Mouse (Mus musculus): ENCODE data around the gene Olfr374. TPM values are rescaled to one million over a fixed set of nuclear protein-coding genes. Genes with fewer than 3 reads are reported as not detected.

Olfr374 gene
- polyA plus RNA-seq, 1 experiment = 0.01 TPM

GRCm38 (mm10) chr8:72133507-72133906 lies 26.7 kb downstream of the Olfr374 start:
- Histone ChIP-seq H3K27me3 (ENCODE audit: control insufficient read depth, insufficient read depth, insufficient read length) (no peaks in the 10 kb centered on the region), H3K79me3 (ENCODE audit: low read depth) (peaks cover 24% of the 10 kb centered on the region), H3K36me3 (ENCODE audit: control insufficient read depth, insufficient read depth) (peaks cover 15% of the 10 kb centered on the region), H3K79me2 (ENCODE audit: control insufficient read depth, insufficient read depth) (peaks cover 33% of the 10 kb centered on the region), H3K4me3 (ENCODE audit: insufficient read depth, poor library complexity, severe bottlenecking) (no peak overlapping the region), H3ac (ENCODE audit: control insufficient read depth, insufficient read length, low read depth) (no peak overlapping the region)
- TF ChIP-seq MAX (IDR thresholded peaks at IDR 0.05) = no peak

- peak within 1 kb of the TSS; percentile 99 for H3ac ChIP-seq (ENCODE audit: control insufficient read depth, insufficient read length, low read depth)
- peaks cover 29% of the 10 kb centered on the region for H3K36me3 ChIP-seq (ENCODE audit: control insufficient read depth, insufficient read depth)
- H3K4me3 ChIP-seq (ENCODE audit: insufficient read depth, poor library complexity, severe bottlenecking) = peak within 1 kb of the TSS; percentile 83
- TF ChIP-seq MYOD1 (IDR thresholded peaks at IDR 0.05; ENCODE audit: control insufficient read depth, insufficient read length, low read depth) (peak; percentile 51), CEBPB (IDR thresholded peaks at IDR 0.05; ENCODE audit: low read depth) (no peak), MYOG (IDR thresholded peaks at IDR 0.05; ENCODE audit: control insufficient read depth, extremely low read depth, insufficient read length) (no peak), CTCF (IDR thresholded peaks at IDR 0.05; ENCODE audit: control insufficient read depth, insufficient read depth, insufficient read length) (no peak), FOSL1 (IDR thresholded peaks at IDR 0.05; ENCODE audit: insufficient read depth, low read length, poor library complexity, severe bottlenecking) (no peak)
- no peaks in the 10 kb centered on the region for H3K27me3 ChIP-seq (ENCODE audit: control insufficient read depth, insufficient read depth, insufficient read length)
- H3K79me2 ChIP-seq (ENCODE audit: control insufficient read depth, insufficient read depth) = peaks cover 47% of the 10 kb centered on the region
- H3K79me3 ChIP-seq (ENCODE audit: low read depth) = peaks cover 36% of the 10 kb centered on the region
Measured at GRCm38 (mm10) chr8:72134756-72135445, 28.1 kb downstream of the Olfr374 start, which contains the start of gene Tpm4. TSS of gene Tpm4 (plus strand) at chr8:72134975.

DNA sequence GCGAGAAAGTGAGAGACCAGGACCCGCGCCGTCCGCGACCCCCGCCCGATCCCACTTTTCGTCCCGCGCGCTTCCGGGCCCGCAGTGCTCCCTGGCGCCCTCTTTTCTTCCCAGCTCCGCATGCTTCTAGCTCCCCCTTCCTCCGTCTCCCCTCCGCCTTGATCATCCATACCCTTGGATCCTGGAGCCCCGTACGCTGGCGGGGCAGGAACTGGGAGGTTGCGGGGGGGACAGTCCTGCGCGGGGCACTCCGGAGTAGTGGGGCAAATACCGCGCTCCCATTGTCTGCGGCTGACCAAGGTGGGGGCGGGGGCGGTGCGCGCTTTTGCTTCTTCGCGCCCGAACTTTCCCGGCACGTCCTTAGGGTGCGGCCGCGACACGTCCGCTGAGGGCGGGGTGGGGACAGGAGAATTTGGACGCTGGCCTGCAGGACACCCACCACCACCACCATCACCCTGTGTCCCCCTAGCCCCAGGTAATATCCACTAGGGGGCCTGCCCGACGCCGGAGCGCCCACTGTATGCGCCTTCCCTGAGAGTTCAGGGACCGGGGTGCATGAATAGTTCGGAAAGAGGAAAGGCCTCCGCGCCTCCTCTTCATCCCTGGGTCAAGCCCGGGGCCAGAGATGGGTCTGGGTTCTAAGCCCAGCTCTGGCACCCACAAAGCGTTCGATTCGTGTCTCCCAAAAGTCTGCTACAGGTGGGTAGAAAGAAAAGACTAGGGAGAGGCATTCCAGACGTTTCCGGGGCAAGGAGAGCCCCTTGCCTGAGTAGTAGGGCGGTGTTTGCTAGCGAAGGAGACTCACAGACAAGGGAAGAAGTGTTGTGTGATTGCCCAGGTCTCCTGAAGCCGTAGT lies 28.8 kb downstream of the Olfr374 start:
- Histone ChIP-seq H3ac (ENCODE audit: control insufficient read depth, insufficient read length, low read depth) (peak overlapping the region; percentile 99), H3K4me3 (ENCODE audit: insufficient read depth, poor library complexity, severe bottlenecking) (peak overlapping the region; percentile 83), H3K36me3 (ENCODE audit: control insufficient read depth, insufficient read depth) (peaks cover 36% of the 10 kb centered on the region), H3K27me3 (ENCODE audit: control insufficient read depth, insufficient read depth, insufficient read length) (no peaks in the 10 kb centered on the region), H3K79me2 (ENCODE audit: control insufficient read depth, insufficient read depth) (peaks cover 55% of the 10 kb centered on the region), H3K79me3 (ENCODE audit: low read depth) (peaks cover 38% of the 10 kb centered on the region)
- TF ChIP-seq CTCF (IDR thresholded peaks at IDR 0.05; ENCODE audit: control insufficient read depth, insufficient read depth, insufficient read length) (no peak), USF1 (IDR thresholded peaks at IDR 0.05; ENCODE audit: low read depth) (no peak), MYOG (IDR thresholded peaks at IDR 0.05; ENCODE audit: control insufficient read depth, extremely low read depth, insufficient read length) (no peak), MAX (IDR thresholded peaks at IDR 0.05) (no peak), MYOD1 (IDR thresholded peaks at IDR 0.05; ENCODE audit: control insufficient read depth, insufficient read length, low read depth) (no peak), CEBPB (IDR thresholded peaks at IDR 0.05; ENCODE audit: low read depth) (no peak)

GRCm38 (mm10) chr8:72136302-72136978 lies 29.6 kb downstream of the Olfr374 start:
- Histone ChIP-seq H3K4me3 (ENCODE audit: insufficient read depth, poor library complexity, severe bottlenecking) (peak overlapping the region; percentile 83), H3K79me2 (ENCODE audit: control insufficient read depth, insufficient read depth) (peaks cover 62% of the 10 kb centered on the region), H3K36me3 (ENCODE audit: control insufficient read depth, insufficient read depth) (peaks cover 43% of the 10 kb centered on the region), H3ac (ENCODE audit: control insufficient read depth, insufficient read length, low read depth) (peak overlapping the region; percentile 99), H3K27me3 (ENCODE audit: control insufficient read depth, insufficient read depth, insufficient read length) (no peaks in the 10 kb centered on the region), H3K79me3 (ENCODE audit: low read depth) (peaks cover 45% of the 10 kb centered on the region)
- TF ChIP-seq MYOD1 (IDR thresholded peaks at IDR 0.05; ENCODE audit: control insufficient read depth, insufficient read length, low read depth) (peak; percentile 49), MYOG (IDR thresholded peaks at IDR 0.05; ENCODE audit: control insufficient read depth, extremely low read depth, insufficient read length) (no peak), CEBPB (IDR thresholded peaks at IDR 0.05; ENCODE audit: low read depth) (no peak)

DNA sequence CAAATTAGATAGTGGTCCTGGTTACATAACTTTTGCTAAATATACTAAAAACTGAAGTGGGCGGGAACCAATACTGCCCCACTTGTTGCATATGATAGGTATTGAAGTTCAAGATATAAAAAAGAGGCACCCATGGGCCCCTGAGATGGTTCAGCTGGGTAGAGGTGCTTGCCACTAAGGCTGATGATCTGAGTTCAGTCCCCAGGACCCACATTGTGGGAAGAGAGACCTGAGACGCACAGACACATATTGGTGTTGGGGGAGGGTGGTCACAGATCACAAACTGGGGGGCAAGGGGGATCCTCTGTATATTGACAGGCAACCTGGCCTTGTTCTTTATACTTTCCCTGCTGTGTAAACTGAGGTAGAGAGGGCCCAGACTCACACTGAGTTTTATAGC lies 30.6 kb downstream of the Olfr374 start:
- Histone ChIP-seq H3K4me3 (ENCODE audit: insufficient read depth, poor library complexity, severe bottlenecking) (peak overlapping the region; percentile 32), H3ac (ENCODE audit: control insufficient read depth, insufficient read length, low read depth) (peak overlapping the region; percentile 54), H3K36me3 (ENCODE audit: control insufficient read depth, insufficient read depth) (peaks cover 53% of the 10 kb centered on the region), H3K79me3 (ENCODE audit: low read depth) (peaks cover 52% of the 10 kb centered on the region), H3K27me3 (ENCODE audit: control insufficient read depth, insufficient read depth, insufficient read length) (no peaks in the 10 kb centered on the region), H3K79me2 (ENCODE audit: control insufficient read depth, insufficient read depth) (peaks cover 72% of the 10 kb centered on the region)
- TF ChIP-seq CEBPB (IDR thresholded peaks at IDR 0.05; ENCODE audit: low read depth) = no peak
- no peak for TF ChIP-seq MYOD1 (IDR thresholded peaks at IDR 0.05; ENCODE audit: control insufficient read depth, insufficient read length, low read depth)

- Histone ChIP-seq H3ac (ENCODE audit: control insufficient read depth, insufficient read length, low read depth) (peak overlapping the region; percentile 3), H3K4me3 (ENCODE audit: insufficient read depth, poor library complexity, severe bottlenecking) (no peak overlapping the region), H3K27me3 (ENCODE audit: control insufficient read depth, insufficient read depth, insufficient read length) (no peaks in the 10 kb centered on the region), H3K79me2 (ENCODE audit: control insufficient read depth, insufficient read depth) (peaks cover 82% of the 10 kb centered on the region), H3K36me3 (ENCODE audit: control insufficient read depth, insufficient read depth) (peaks cover 63% of the 10 kb centered on the region), H3K79me3 (ENCODE audit: low read depth) (peaks cover 53% of the 10 kb centered on the region)
- TF ChIP-seq MAX (IDR thresholded peaks at IDR 0.05) (no peak), CEBPB (IDR thresholded peaks at IDR 0.05; ENCODE audit: low read depth) (no peak), FOSL1 (IDR thresholded peaks at IDR 0.05; ENCODE audit: insufficient read depth, low read length, poor library complexity, severe bottlenecking) (no peak)
Measured at GRCm38 (mm10) chr8:72138456-72138855, 31.6 kb downstream of the Olfr374 start.

All from C2C12 (cell line).